Mouse (Mus musculus): ENCODE measurements at regions not wholly inside any gene's neighbourhood (a gene's known extent, or its start where the extent isn't known, plus 50 kb on each side); places are given as distances from the start of the nearest gene placed in this dataset.

DNA sequence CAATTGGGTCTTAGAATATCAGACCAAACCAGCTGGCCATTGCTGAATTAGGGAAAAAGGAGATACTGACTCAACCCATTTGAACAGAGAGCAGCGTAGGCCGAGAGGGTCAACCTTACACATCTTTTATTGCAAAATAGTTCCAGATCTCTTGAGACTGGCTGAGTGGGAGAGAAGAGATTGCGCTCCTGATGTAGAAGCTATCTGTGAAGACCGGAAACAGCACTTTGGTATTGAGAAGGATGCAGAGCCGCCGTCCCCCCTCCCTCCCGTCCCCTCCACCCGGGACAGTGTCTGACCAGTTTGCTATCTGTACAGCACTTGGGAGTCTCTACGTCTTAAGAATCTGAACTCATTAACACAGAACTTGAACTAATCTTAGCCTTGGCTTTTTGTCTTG lies 135.6 kb downstream of the Zfp365 start:
- H3K4me3 ChIP-seq (replicated peaks): no peak overlapping the region
- no peak for ATAC-seq (ENCODE audit: insufficient read depth, low FRiP score, low read depth)
- H3K9me3 ChIP-seq: no peaks in the 10 kb centered on the region
- H3K4me1 ChIP-seq: no peaks in the 10 kb centered on the region
- no peaks in the 10 kb centered on the region for H3K27me3 ChIP-seq (replicated peaks)
- H3K36me3 ChIP-seq: no peaks in the 10 kb centered on the region
- no peak overlapping the region for H3K9ac ChIP-seq
- H3K27ac ChIP-seq: no peak overlapping the region
- WGBS: 91% methylated on average over 9 of the region's 9 CpGs
- no peak overlapping the region for H3K4me2 ChIP-seq

DNA sequence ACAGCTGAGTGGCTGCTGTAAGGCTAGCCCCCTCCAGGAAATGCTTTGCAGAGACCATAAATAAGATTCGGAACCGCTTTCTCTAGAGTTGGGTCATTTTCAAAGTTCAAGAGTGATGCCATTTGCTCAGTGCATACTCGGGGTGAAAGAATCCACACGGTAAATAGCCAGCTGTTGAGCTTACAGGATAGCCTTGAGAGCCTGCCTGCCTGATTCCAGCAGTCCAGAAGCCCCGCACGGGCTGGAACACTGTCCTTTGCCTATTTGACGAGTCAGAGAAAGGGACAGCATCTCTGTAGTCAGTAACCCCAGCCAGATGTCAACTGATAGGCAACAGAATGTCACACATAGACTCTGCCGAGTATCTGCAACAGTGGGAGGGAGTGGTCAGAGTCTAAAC lies 140.7 kb downstream of the Zfp365 start:
- 63% methylated on average over 8 of the region's 8 CpGs for WGBS
- Histone ChIP-seq H3K27me3 (replicated peaks) (no peaks in the 10 kb centered on the region), H3K36me3 (no peaks in the 10 kb centered on the region), H3K27ac (no peak overlapping the region), H3K4me1 (no peaks in the 10 kb centered on the region), H3K4me2 (no peak overlapping the region), H3K9me3 (no peaks in the 10 kb centered on the region), H3K4me3 (replicated peaks) (no peak overlapping the region), H3K9ac (no peak overlapping the region)
- ATAC-seq (ENCODE audit: insufficient read depth, low FRiP score, low read depth): no peak

DNA sequence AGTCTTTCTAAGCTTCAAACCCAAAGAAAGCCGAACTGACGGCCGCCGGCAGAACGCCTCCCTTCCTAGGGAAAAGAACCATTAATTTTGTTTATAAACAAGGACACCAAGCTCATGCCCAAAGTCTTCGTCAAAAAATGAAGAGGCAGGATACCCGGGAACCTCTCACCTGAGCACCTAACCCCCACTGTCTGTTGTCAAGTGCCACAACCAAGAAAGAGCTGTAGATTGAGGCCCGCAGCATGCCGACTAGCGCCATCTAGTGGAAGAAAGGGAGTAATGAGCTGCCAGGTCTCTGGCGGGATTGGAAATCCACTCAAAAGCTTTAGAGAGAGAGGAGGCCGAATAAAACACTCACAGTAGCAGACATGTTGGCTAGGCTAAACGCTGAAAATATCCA lies 146.4 kb downstream of the Zfp365 start:
- Histone ChIP-seq H3K4me1 (no peaks in the 10 kb centered on the region), H3K4me3 (replicated peaks) (no peak overlapping the region), H3K9me3 (no peaks in the 10 kb centered on the region), H3K9ac (no peak overlapping the region), H3K27ac (no peak overlapping the region), H3K4me2 (no peak overlapping the region), H3K27me3 (replicated peaks) (no peaks in the 10 kb centered on the region), H3K36me3 (no peaks in the 10 kb centered on the region)
- ATAC-seq (ENCODE audit: insufficient read depth, low FRiP score, low read depth): no peak
- 37% methylated on average over 13 of the region's 13 CpGs for WGBS

DNA sequence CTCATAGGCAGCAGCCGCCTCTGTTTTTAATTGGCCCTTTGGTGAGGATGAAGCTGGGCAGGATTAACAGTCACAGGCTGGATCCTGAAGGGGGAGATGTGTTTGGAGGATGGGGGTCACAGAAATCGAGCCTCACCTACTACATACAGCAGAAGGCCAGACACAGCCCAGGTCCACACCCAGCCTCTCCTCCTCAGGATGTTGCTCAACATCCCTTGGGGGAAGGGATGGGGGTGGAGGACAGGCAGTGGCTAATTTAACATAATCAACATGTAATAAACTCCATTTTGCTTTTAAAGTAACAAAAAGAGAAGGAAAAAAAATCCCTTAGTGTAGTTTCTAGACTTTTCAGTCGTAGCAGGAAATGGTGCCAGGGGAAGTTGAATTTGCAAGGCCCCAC lies 152.0 kb downstream of the Zfp365 start:
- Histone ChIP-seq H3K4me3 (replicated peaks) (no peak overlapping the region), H3K9ac (no peak overlapping the region), H3K27ac (no peak overlapping the region), H3K9me3 (no peaks in the 10 kb centered on the region), H3K36me3 (no peaks in the 10 kb centered on the region), H3K4me1 (no peaks in the 10 kb centered on the region), H3K4me2 (no peak overlapping the region), H3K27me3 (replicated peaks) (no peaks in the 10 kb centered on the region)
- ATAC-seq (ENCODE audit: insufficient read depth, low FRiP score, low read depth): no peak
- 53% methylated on average over 3 of the region's 3 CpGs for WGBS

GRCm38 (mm10) chr10:67748121-67748520 lies 164.3 kb downstream of the Zfp365 start:
- H3K36me3 ChIP-seq: no peaks in the 10 kb centered on the region
- H3K4me1 ChIP-seq: no peaks in the 10 kb centered on the region
- WGBS: 87% methylated on average over 4 of the region's 4 CpGs
- H3K4me2 ChIP-seq: no peak overlapping the region
- H3K9ac ChIP-seq: no peak overlapping the region
- ATAC-seq (ENCODE audit: insufficient read depth, low FRiP score, low read depth): no peak
- H3K27me3 ChIP-seq (replicated peaks): no peaks in the 10 kb centered on the region
- H3K4me3 ChIP-seq (replicated peaks): no peak overlapping the region
- no peaks in the 10 kb centered on the region for H3K9me3 ChIP-seq
- no peak overlapping the region for H3K27ac ChIP-seq

DNA sequence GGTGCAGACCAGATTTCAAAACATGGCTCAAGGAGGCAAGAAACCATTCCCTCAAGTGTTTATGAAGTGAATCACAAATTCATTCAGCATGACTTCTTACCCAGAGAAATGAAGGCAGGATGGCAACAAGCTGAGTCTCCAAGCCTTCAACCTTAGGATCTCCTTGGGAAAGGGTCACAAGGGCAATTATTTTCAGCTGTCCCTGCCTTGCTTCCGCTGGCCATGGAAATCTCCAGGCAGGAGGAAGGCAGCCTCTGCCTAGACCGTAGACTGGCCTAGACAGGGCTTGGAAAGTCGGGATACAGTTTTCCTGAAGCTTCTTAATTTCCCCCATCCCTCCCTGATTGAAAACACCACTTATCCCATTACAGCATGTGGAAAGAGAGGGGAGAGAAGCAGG lies 165.0 kb downstream of the Zfp365 start:
- no peaks in the 10 kb centered on the region for H3K36me3 ChIP-seq
- H3K4me1 ChIP-seq: no peaks in the 10 kb centered on the region
- ATAC-seq (ENCODE audit: insufficient read depth, low FRiP score, low read depth): no peak
- no peak overlapping the region for H3K4me2 ChIP-seq
- 78% methylated on average over 3 of the region's 3 CpGs for whole genome bisulfite sequencing
- no peak overlapping the region for H3K4me3 ChIP-seq (replicated peaks)
- H3K9me3 ChIP-seq: no peaks in the 10 kb centered on the region
- no peak overlapping the region for H3K9ac ChIP-seq
- H3K27ac ChIP-seq: no peak overlapping the region
- no peaks in the 10 kb centered on the region for H3K27me3 ChIP-seq (replicated peaks)

GRCm38 (mm10) chr10:67746140-67746539 lies 166.3 kb downstream of the Zfp365 start:
- 62% methylated on average over 3 of the region's 3 CpGs for WGBS
- Histone ChIP-seq H3K9ac (no peak overlapping the region), H3K27me3 (replicated peaks) (no peaks in the 10 kb centered on the region), H3K9me3 (no peaks in the 10 kb centered on the region), H3K4me1 (no peaks in the 10 kb centered on the region), H3K4me2 (no peak overlapping the region), H3K36me3 (no peaks in the 10 kb centered on the region), H3K27ac (no peak overlapping the region), H3K4me3 (replicated peaks) (no peak overlapping the region)
- no peak for ATAC-seq (ENCODE audit: insufficient read depth, low FRiP score, low read depth)

DNA sequence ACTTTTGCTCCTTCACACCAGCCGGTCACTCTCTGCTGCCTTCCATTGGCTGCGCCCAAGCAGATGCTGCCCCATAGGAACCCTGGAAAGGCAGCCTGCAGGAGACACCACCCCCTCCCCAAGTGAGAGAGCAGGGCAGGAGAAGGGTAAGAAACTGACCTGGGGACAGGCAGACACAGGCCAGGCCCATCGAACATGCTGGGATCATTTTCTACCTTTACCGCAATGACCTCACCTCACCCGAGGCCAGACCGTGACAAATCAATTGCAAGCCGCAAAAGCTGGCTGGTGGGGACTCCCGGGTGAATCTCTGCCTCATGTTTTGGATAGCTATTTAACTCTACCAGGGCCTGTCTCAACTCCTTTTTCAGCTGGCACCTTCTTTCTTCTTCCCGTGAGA lies 168.9 kb downstream of the Zfp365 start:
- no peaks in the 10 kb centered on the region for H3K27me3 ChIP-seq (replicated peaks)
- no peaks in the 10 kb centered on the region for H3K9me3 ChIP-seq
- H3K4me3 ChIP-seq (replicated peaks): no peak overlapping the region
- H3K27ac ChIP-seq: no peak overlapping the region
- H3K4me1 ChIP-seq: no peaks in the 10 kb centered on the region
- H3K9ac ChIP-seq: no peak overlapping the region
- ATAC-seq (ENCODE audit: insufficient read depth, low FRiP score, low read depth): no peak
- 87% methylated on average over 9 of the region's 9 CpGs for WGBS
- no peaks in the 10 kb centered on the region for H3K36me3 ChIP-seq
- H3K4me2 ChIP-seq: no peak overlapping the region

DNA sequence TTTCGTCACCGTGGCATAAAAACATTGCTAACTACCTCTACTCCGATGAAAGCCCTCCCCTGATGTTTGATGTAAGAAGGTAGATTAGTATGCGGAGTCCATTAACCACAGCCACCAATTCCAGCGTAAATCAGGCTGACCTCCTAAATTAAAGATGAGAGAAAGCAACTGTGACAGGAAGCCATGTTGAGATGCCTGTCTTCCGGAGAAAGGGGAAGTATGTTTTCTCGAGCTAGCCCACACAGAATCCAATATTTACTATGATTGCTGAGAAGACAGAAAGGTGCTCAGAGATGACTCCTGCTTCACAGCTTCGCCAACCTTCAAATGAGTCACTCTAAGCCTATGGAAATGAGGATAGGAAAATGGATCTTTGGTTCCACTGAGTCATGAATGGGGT lies 169.6 kb downstream of the Zfp365 start:
- no peaks in the 10 kb centered on the region for H3K4me1 ChIP-seq
- H3K9ac ChIP-seq: no peak overlapping the region
- H3K27me3 ChIP-seq (replicated peaks): no peaks in the 10 kb centered on the region
- ATAC-seq (ENCODE audit: insufficient read depth, low FRiP score, low read depth): no peak
- H3K4me2 ChIP-seq: no peak overlapping the region
- 75% methylated on average over 8 of the region's 8 CpGs for WGBS
- H3K36me3 ChIP-seq: no peaks in the 10 kb centered on the region
- H3K27ac ChIP-seq: no peak overlapping the region
- no peak overlapping the region for H3K4me3 ChIP-seq (replicated peaks)
- H3K9me3 ChIP-seq: no peaks in the 10 kb centered on the region

GRCm38 (mm10) chr10:67742305-67742704 lies 170.2 kb downstream of the Zfp365 start:
- Histone ChIP-seq H3K4me3 (replicated peaks) (no peak overlapping the region), H3K4me1 (no peaks in the 10 kb centered on the region), H3K4me2 (no peak overlapping the region), H3K27ac (no peak overlapping the region), H3K9me3 (no peaks in the 10 kb centered on the region), H3K9ac (no peak overlapping the region), H3K36me3 (no peaks in the 10 kb centered on the region), H3K27me3 (replicated peaks) (no peaks in the 10 kb centered on the region)
- WGBS: 64% methylated on average over 10 of the region's 10 CpGs
- ATAC-seq (ENCODE audit: insufficient read depth, low FRiP score, low read depth): no peak

GRCm38 (mm10) chr10:67739199-67739598 lies 173.3 kb downstream of the Zfp365 start:
- H3K27me3 ChIP-seq (replicated peaks): no peaks in the 10 kb centered on the region
- no peak overlapping the region for H3K4me3 ChIP-seq (replicated peaks)
- WGBS: 29% methylated on average over 1 of the region's 1 CpGs

GRCm38 (mm10) chr10:67736636-67737035 lies 175.8 kb downstream of the Zfp365 start:
- no peaks in the 10 kb centered on the region for H3K36me3 ChIP-seq
- 82% methylated on average over 10 of the region's 10 CpGs for WGBS
- no peaks in the 10 kb centered on the region for H3K9me3 ChIP-seq
- no peak overlapping the region for H3K27ac ChIP-seq
- no peak overlapping the region for H3K4me3 ChIP-seq (replicated peaks)
- no peak for ATAC-seq (ENCODE audit: insufficient read depth, low FRiP score, low read depth)
- H3K9ac ChIP-seq: no peak overlapping the region
- no peak overlapping the region for H3K4me2 ChIP-seq
- H3K27me3 ChIP-seq (replicated peaks): no peaks in the 10 kb centered on the region
- H3K4me1 ChIP-seq: no peaks in the 10 kb centered on the region

More at GRCm38 (mm10) chr10:67739199-67739598, 173.3 kb downstream of the Zfp365 start:
- no peak for ATAC-seq (ENCODE audit: insufficient read depth, low FRiP score, low read depth)
- Histone ChIP-seq H3K4me2 (no peak overlapping the region), H3K36me3 (no peaks in the 10 kb centered on the region), H3K9ac (no peak overlapping the region), H3K27ac (no peak overlapping the region), H3K4me1 (no peaks in the 10 kb centered on the region), H3K9me3 (no peaks in the 10 kb centered on the region)

DNA sequence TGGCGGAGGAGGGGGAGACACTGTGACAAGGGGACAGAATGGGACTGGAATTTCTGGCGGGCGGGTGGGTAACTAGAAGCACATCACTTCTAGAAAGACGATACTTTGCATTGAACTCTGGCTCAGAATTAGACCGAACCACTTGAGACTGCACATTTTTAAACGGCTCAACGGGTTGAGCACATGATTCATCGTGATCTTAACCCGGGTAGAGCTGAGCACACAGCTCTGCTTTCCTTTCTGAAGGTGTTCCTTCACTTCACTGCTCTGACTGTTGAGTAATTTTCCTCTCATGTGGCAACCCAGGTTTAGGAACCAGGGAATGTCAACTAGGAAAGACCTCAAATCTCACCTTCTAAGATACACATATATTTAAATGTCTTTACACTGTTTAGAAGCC lies 180.9 kb downstream of the Zfp365 start:
- ATAC-seq (ENCODE audit: insufficient read depth, low FRiP score, low read depth): no peak
- whole genome bisulfite sequencing: 66% methylated on average over 9 of the region's 9 CpGs
- no peak overlapping the region for H3K9ac ChIP-seq
- no peaks in the 10 kb centered on the region for H3K36me3 ChIP-seq
- no peaks in the 10 kb centered on the region for H3K4me1 ChIP-seq
- no peak overlapping the region for H3K27ac ChIP-seq
- no peak overlapping the region for H3K4me3 ChIP-seq (replicated peaks)
- H3K4me2 ChIP-seq: no peak overlapping the region
- no peaks in the 10 kb centered on the region for H3K27me3 ChIP-seq (replicated peaks)
- no peaks in the 10 kb centered on the region for H3K9me3 ChIP-seq

All from stomach, embryonic 15.5 days (tissue).